ENCODE assay signal across 29 mouse cellular contexts in the genomic region with DNA sequence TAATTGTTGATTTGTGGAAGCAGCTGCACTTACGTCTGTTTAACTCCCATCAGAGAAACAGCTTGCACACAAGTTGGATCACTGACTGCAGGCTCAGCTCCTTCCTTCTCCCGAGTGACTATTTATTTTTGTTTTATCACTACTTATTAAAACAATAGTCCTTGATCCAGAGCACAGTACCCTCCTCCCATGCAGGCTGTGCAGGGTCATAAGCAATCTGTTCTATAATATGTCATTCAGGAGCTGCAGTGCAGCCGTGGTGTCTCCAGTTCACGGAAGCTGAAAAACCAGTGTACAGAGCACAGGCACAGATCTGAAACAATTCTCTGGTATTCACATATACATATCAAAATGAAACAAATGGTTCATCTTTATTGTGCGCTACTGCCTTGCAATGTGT.
A peak's percentile ranks its signal among the peaks of the same experiment; 100 is the strongest.
DNase-seq lines count a peak whose midpoint lies in the region; ATAC-seq and TF ChIP-seq lines count a peak whose summit lies in the region.
"Had no signal": no experiment of that assay in that cellular context is flagged by ENCODE, and none has a peak within 500 bp of the region (broad histone marks: within the 10 kb centered on the region; RNA-seq: fewer than 3 reads in every experiment).

No protein-coding gene starts in this region.

- H3ac ChIP-seq in C2C12 (ENCODE audit: control insufficient read depth, insufficient read length, low read depth), result no peak overlapping the region

- H3K79me3 ChIP-seq in C2C12 (ENCODE audit: low read depth), result no peaks in the 10 kb centered on the region

- H3K79me2 ChIP-seq in C2C12 (ENCODE audit: control insufficient read depth, insufficient read depth), result no peaks in the 10 kb centered on the region

- no peak for TF ChIP-seq CTCF in lung, embryonic 14.5 days (IDR thresholded peaks at IDR 0.05; ENCODE audit: low read depth)
- no peak for TF ChIP-seq CTCF in C2C12 (IDR thresholded peaks at IDR 0.05; ENCODE audit: control insufficient read depth, insufficient read depth, insufficient read length)

- no peaks in the 10 kb centered on the region for H3K9me3 ChIP-seq in forebrain, embryonic 15.5 days
- H3K9me3 ChIP-seq in forebrain, embryonic 12.5 days, result no peaks in the 10 kb centered on the region
- no peaks in the 10 kb centered on the region for H3K9me3 ChIP-seq in lung, embryonic 14.5 days (ENCODE audit: low read depth, low read length)
- no peaks in the 10 kb centered on the region for H3K9me3 ChIP-seq in forebrain, embryonic 16.5 days (ENCODE audit: control insufficient read depth, low read length)
- H3K9me3 ChIP-seq: embryonic facial prominence, embryonic 13.5 days; hindbrain, embryonic 15.5 days; limb, embryonic 12.5 days; liver, embryonic 15.5 days; midbrain, embryonic 10.5 days; midbrain, embryonic 15.5 days had no signal

- H3K4me2 ChIP-seq in forebrain, embryonic 15.5 days (replicated peaks), result no peak overlapping the region
- H3K4me2 ChIP-seq in forebrain, embryonic 12.5 days, result no peak overlapping the region
- H3K4me2 ChIP-seq in lung, embryonic 14.5 days, result no peak overlapping the region
- H3K4me2 ChIP-seq in forebrain, embryonic 16.5 days (ENCODE audit: low read length), result no peak overlapping the region
- H3K4me2 ChIP-seq: embryonic facial prominence, embryonic 13.5 days; hindbrain, embryonic 15.5 days; limb, embryonic 12.5 days; liver, embryonic 15.5 days; midbrain, embryonic 15.5 days had no signal

- peak; percentile 67 for ATAC-seq in forebrain, embryonic 15.5 days (replicated peaks)
- ATAC-seq in forebrain, embryonic 12.5 days (ENCODE audit: low FRiP score), result no peak
- peak; percentile 75 for ATAC-seq in lung, embryonic 14.5 days (ENCODE audit: insufficient read depth)
- ATAC-seq in forebrain, embryonic 16.5 days, result peak; percentile 71
- no peak for ATAC-seq in erythroblast, adult 5-6 weeks (replicated peaks; ENCODE audit: low FRiP score, poor library complexity, severe bottlenecking)
- ATAC-seq: CD4-positive, CD25-positive, alpha-beta regulatory T cell, adult 4 months; intestine, embryonic 16.5 days; midbrain, embryonic 15.5 days had no signal

- DNase-seq in lung, embryonic 14.5 days, result no peak
- DNase-seq in lung, postnatal 25 days (ENCODE audit: low spot score), result no peak
- no peak for DNase-seq in kidney, postnatal 14 days
- DNase-seq: adrenal gland, postnatal 14 days; cerebellum, adult 18-20 months; cerebellum, postnatal 10 days; gastrocnemius, postnatal 14 days; heart, postnatal 14 days; kidney, adult 9 months; kidney, postnatal 10 days; lung, postnatal 14 days; right cerebral cortex, postnatal 25 days; thymus, adult 18-20 months; thymus, postnatal 25 days had no signal

- no peaks in the 10 kb centered on the region for H3K27me3 ChIP-seq in forebrain, embryonic 15.5 days
- H3K27me3 ChIP-seq in forebrain, embryonic 12.5 days, result no peaks in the 10 kb centered on the region
- no peaks in the 10 kb centered on the region for H3K27me3 ChIP-seq in lung, embryonic 14.5 days (ENCODE audit: insufficient read depth, low read length)
- H3K27me3 ChIP-seq in C2C12 (ENCODE audit: control insufficient read depth, insufficient read depth, insufficient read length), result no peaks in the 10 kb centered on the region
- H3K27me3 ChIP-seq in forebrain, embryonic 16.5 days (replicated peaks; ENCODE audit: control insufficient read depth, insufficient read depth, low read length), result no peaks in the 10 kb centered on the region
- H3K27me3 ChIP-seq: embryonic facial prominence, embryonic 13.5 days; hindbrain, embryonic 15.5 days; limb, embryonic 12.5 days; liver, embryonic 15.5 days; midbrain, embryonic 15.5 days had no signal

- H3K9ac ChIP-seq in forebrain, embryonic 15.5 days (replicated peaks), result no peak overlapping the region
- no peak overlapping the region for H3K9ac ChIP-seq in forebrain, embryonic 12.5 days
- no peak overlapping the region for H3K9ac ChIP-seq in lung, embryonic 14.5 days
- H3K9ac ChIP-seq in forebrain, embryonic 16.5 days (replicated peaks; ENCODE audit: low read depth, low read length), result no peak overlapping the region
- H3K9ac ChIP-seq: embryonic facial prominence, embryonic 13.5 days; hindbrain, embryonic 15.5 days; limb, embryonic 12.5 days; liver, embryonic 15.5 days; midbrain, embryonic 15.5 days had no signal

- H3K4me1 ChIP-seq in forebrain, embryonic 15.5 days, result no peaks in the 10 kb centered on the region
- H3K4me1 ChIP-seq in forebrain, embryonic 12.5 days, result no peaks in the 10 kb centered on the region
- no peaks in the 10 kb centered on the region for H3K4me1 ChIP-seq in lung, embryonic 14.5 days (ENCODE audit: insufficient read depth)
- no peaks in the 10 kb centered on the region for H3K4me1 ChIP-seq in forebrain, embryonic 16.5 days (replicated peaks; ENCODE audit: control insufficient read depth, insufficient read depth, low read length)
- H3K4me1 ChIP-seq: embryonic facial prominence, embryonic 13.5 days; hindbrain, embryonic 15.5 days; limb, embryonic 12.5 days; liver, embryonic 15.5 days; midbrain, embryonic 10.5 days; midbrain, embryonic 15.5 days had no signal

- H3K36me3 ChIP-seq in forebrain, embryonic 15.5 days, result no peaks in the 10 kb centered on the region
- H3K36me3 ChIP-seq in forebrain, embryonic 12.5 days (replicated peaks), result no peaks in the 10 kb centered on the region
- H3K36me3 ChIP-seq in lung, embryonic 14.5 days (ENCODE audit: insufficient read depth), result no peaks in the 10 kb centered on the region
- no peaks in the 10 kb centered on the region for H3K36me3 ChIP-seq in C2C12 (ENCODE audit: control insufficient read depth, insufficient read depth)
- H3K36me3 ChIP-seq in forebrain, embryonic 16.5 days (ENCODE audit: control insufficient read depth, insufficient read depth), result no peaks in the 10 kb centered on the region
- H3K36me3 ChIP-seq: embryonic facial prominence, embryonic 13.5 days; hindbrain, embryonic 15.5 days; limb, embryonic 12.5 days; liver, embryonic 15.5 days; midbrain, embryonic 10.5 days; midbrain, embryonic 15.5 days had no signal

- no peak overlapping the region for H3K27ac ChIP-seq in forebrain, embryonic 15.5 days (replicated peaks)
- no peak overlapping the region for H3K27ac ChIP-seq in forebrain, embryonic 12.5 days
- no peak overlapping the region for H3K27ac ChIP-seq in lung, embryonic 14.5 days (ENCODE audit: low read depth)
- H3K27ac ChIP-seq in forebrain, embryonic 16.5 days (ENCODE audit: low read length), result no peak overlapping the region
- H3K27ac ChIP-seq: embryonic facial prominence, embryonic 13.5 days; hindbrain, embryonic 15.5 days; left cerebral cortex, adult 2 months; limb, embryonic 12.5 days; liver, embryonic 15.5 days; midbrain, embryonic 10.5 days; midbrain, embryonic 15.5 days had no signal

- 62% methylated on average over 5 of the region's 5 CpGs for WGBS in forebrain, embryonic 15.5 days
- WGBS in forebrain, embryonic 12.5 days, result 79% methylated on average over 5 of the region's 5 CpGs
- 30% methylated on average over 5 of the region's 5 CpGs for WGBS in lung, embryonic 14.5 days
- 62% methylated on average over 5 of the region's 5 CpGs for WGBS in forebrain, embryonic 16.5 days

- H3K4me3 ChIP-seq in forebrain, embryonic 15.5 days, result no peak overlapping the region
- no peak overlapping the region for H3K4me3 ChIP-seq in forebrain, embryonic 12.5 days (replicated peaks)
- H3K4me3 ChIP-seq in lung, embryonic 14.5 days (ENCODE audit: low read depth, low read length), result no peak overlapping the region
- H3K4me3 ChIP-seq in C2C12 (ENCODE audit: insufficient read depth, poor library complexity, severe bottlenecking), result no peak overlapping the region
- no peak overlapping the region for H3K4me3 ChIP-seq in forebrain, embryonic 16.5 days (replicated peaks; ENCODE audit: low read length)
- H3K4me3 ChIP-seq: embryonic facial prominence, embryonic 13.5 days; erythroblast, embryonic 14.5 days; hindbrain, embryonic 15.5 days; left cerebral cortex, adult 2 months; limb, embryonic 12.5 days; liver, embryonic 15.5 days; midbrain, embryonic 10.5 days; midbrain, embryonic 15.5 days had no signal

TF ChIP-seq in C2C12, 6 proteins besides CTCF, POLR2A, EP300 and RAD21:
- no peak for TF ChIP-seq CEBPB (IDR thresholded peaks at IDR 0.05; ENCODE audit: low read depth)
- TF ChIP-seq MAX (IDR thresholded peaks at IDR 0.05), result no peak
- TF ChIP-seq FOSL1 (IDR thresholded peaks at IDR 0.05; ENCODE audit: insufficient read depth, low read length, poor library complexity, severe bottlenecking), result no peak
- peak; percentile 30 for TF ChIP-seq MYOD1 (IDR thresholded peaks at IDR 0.05; ENCODE audit: control insufficient read depth, insufficient read length, low read depth)
- no peak for TF ChIP-seq MYOG (IDR thresholded peaks at IDR 0.05; ENCODE audit: control insufficient read depth, extremely low read depth, insufficient read length)
- no peak for TF ChIP-seq USF1 (IDR thresholded peaks at IDR 0.05; ENCODE audit: low read depth)
TF ChIP-seq in C2C12: peak in this region for 1.

Comparison
In these comparisons a context has a peak if more than half of its experiments do, and no peak if none do; other contexts are left out.
1. ATAC-seq: peak in forebrain, embryonic 15.5 days (single experiment), lung, embryonic 14.5 days (single experiment) and forebrain, embryonic 16.5 days (single experiment); none in forebrain, embryonic 12.5 days (single experiment) and erythroblast, adult 5-6 weeks (single experiment).